Mouse (Mus musculus) megakaryocyte, embryonic 14.5 days (primary cell): ENCODE measurements around the gene Polr2e.

Experiments used
- FLI1 ChIP-seq: IDR thresholded peaks from 2 replicates; pipeline ENCODE4 v1.6.1; 2012; ENCODE audit warnings: low read length, inconsistent platforms, mixed read lengths
- GATA1 ChIP-seq: IDR thresholded peaks from 3 replicates; pipeline ENCODE4 v1.6.1; 2012; ENCODE audit warnings: mixed read lengths, low read length, inconsistent platforms, borderline replicate concordance

GRCm38 (mm10) chr10:80045766-80046165 is 6.2 kb upstream of the Polr2e start:
- TF ChIP-seq GATA1 (no peak), FLI1 (no peak)
